Mouse (Mus musculus) neural tube, embryonic 13.5 days (tissue): ENCODE data around the gene Ppard. TPM values are rescaled to one million over a fixed set of nuclear protein-coding genes. Genes with fewer than 3 reads are reported as not detected.
A peak's percentile ranks its signal among the peaks of the same experiment; 100 is the strongest.

Experiments
- ATAC-seq: fragments of 200-750 bp; cut with Nextera tagmentation; 2 replicates; pipeline ENCODE4 v1.8.0; 2017; ENCODE audit warnings: low read depth, mild to moderate bottlenecking, moderate TSS enrichment, moderate library complexity
- H3K27ac ChIP-seq: fragments of 300-500 bp; sonication (generic); replicated peaks from 2 replicates; pipeline ENCODE4 v1.5.1; 2015; ENCODE audit warnings: moderate library complexity, mild to moderate bottlenecking, inconsistent platforms
- H3K27me3 ChIP-seq: fragments of 300-500 bp; sonication (generic); 2 replicates; pipeline ENCODE4 v1.6.1; 2015; ENCODE audit warnings: mild to moderate bottlenecking, inconsistent platforms
- H3K36me3 ChIP-seq: fragments of 300-500 bp; sonication (generic); 2 replicates; pipeline ENCODE4 v1.6.1; 2015; ENCODE audit warnings: mild to moderate bottlenecking, inconsistent platforms
- H3K4me1 ChIP-seq: fragments of 300-500 bp; sonication (generic); replicated peaks from 2 replicates; pipeline ENCODE4 v1.6.1; 2015; ENCODE audit warnings: inconsistent platforms
- H3K4me2 ChIP-seq: fragments of 300-500 bp; sonication (generic); 2 replicates; pipeline ENCODE4 v1.6.1; 2015; ENCODE audit warnings: inconsistent platforms, mild to moderate bottlenecking, moderate library complexity
- H3K4me3 ChIP-seq: fragments of 300-500 bp; sonication (generic); 2 replicates; pipeline ENCODE4 v1.5.1; 2015; ENCODE audit warnings: mild to moderate bottlenecking, inconsistent platforms
- H3K9ac ChIP-seq: fragments of 300-500 bp; sonication (generic); 2 replicates; pipeline ENCODE4 v1.6.1; 2015; ENCODE audit warnings: moderate library complexity, mild to moderate bottlenecking, inconsistent platforms
- H3K9me3 ChIP-seq: fragments of 300-500 bp; sonication (generic); 2 replicates; pipeline ENCODE4 v1.6.1; 2016; ENCODE audit warnings: inconsistent platforms
- WGBS: fragments of 180-500 bp; shearing (Covaris S2); methylation state at CpG from one replicate; pipeline ENCODE4 v1.1.7; 2015; 5-methylcytosine and 5-hydroxymethylcytosine counted together
- polyA plus RNA-seq: library from polyadenylated mRNA; unstranded; fragments of >200 nt; fragmentation: Nextera tagmentation; extraction: Ambion mirVana; gene quantifications from 2 replicates; pipeline ENCODE4 v1.2.1, GENCODE M21; 2015

Gene Ppard
- polyA plus RNA-seq, 1 experiment from 2014 or later: 2.6 TPM

GRCm38 (mm10) chr17:28350466-28351352, 118.2 kb downstream of the Ppard start, which contains the start of gene Tead3:
Tead3 (minus strand) TSS chr17:28350817.
- Histone ChIP-seq H3K4me1 (peaks cover 47% of the 10 kb centered on the region), H3K4me3 (peak within 1 kb of the TSS; percentile 59), H3K9me3 (no peaks in the 10 kb centered on the region), H3K27ac (peak within 1 kb of the TSS; percentile 68), H3K9ac (peak within 1 kb of the TSS; percentile 79), H3K27me3 (peaks cover 57% of the 10 kb centered on the region), H3K36me3 (no peaks in the 10 kb centered on the region), H3K4me2 (peak within 1 kb of the TSS; percentile 81)
- WGBS: under 1% methylated on average over 57 of the region's 73 CpGs
- ATAC-seq: peak; percentile 72

Other genes with a start within 250 kb of the Ppard start
- gene Tcp11, start 152.1 kb upstream of the Ppard start, polyA plus RNA-seq: 1.5 and 2.5 TPM in 2 replicates
- gene Scube3, start 90.6 kb upstream of the Ppard start, polyA plus RNA-seq: 5.2 and 5.6 TPM in 2 replicates
- gene Zfp523, start 55.6 kb upstream of the Ppard start, polyA plus RNA-seq: 41.4 and 46.0 TPM in 2 replicates
- 5.6 TPM in 2 replicates for gene Def6, start 24.9 kb upstream of the Ppard start, polyA plus RNA-seq
- 23.2 and 23.3 TPM in 2 replicates for gene Fance, start 80.8 kb downstream of the Ppard start, polyA plus RNA-seq
- 381 and 408 TPM in 2 replicates for gene Rpl10a, start 95.8 kb downstream of the Ppard start, polyA plus RNA-seq
- 2.1 and 2.8 TPM in 2 replicates for gene Tead3, start 118.1 kb downstream of the Ppard start, polyA plus RNA-seq
- 2.7 and 2.8 TPM in 2 replicates for gene Tulp1, start 132.5 kb downstream of the Ppard start, polyA plus RNA-seq